Mouse (Mus musculus) heart, adult 2 months (tissue): ENCODE measurements around the gene Ubald2.

Experiments used
- CTCF ChIP-seq: fragments of 200-600 bp; IDR thresholded peaks from 2 replicates; pipeline ENCODE4 v1.8.1; 2022; ENCODE audit warnings: antibody characterized with exemption, mild to moderate bottlenecking, moderate library complexity
- EP300 ChIP-seq: fragments of 200-500 bp; IDR thresholded peaks from 2 replicates; pipeline ENCODE4 v1.6.1; 2011; ENCODE audit warnings: low read depth, low read length, control low read depth; ENCODE audit not compliant: insufficient read depth
- POLR2A ChIP-seq: fragments of 200-500 bp; IDR thresholded peaks from 2 replicates; pipeline ENCODE4 v1.6.1; 2011; ENCODE audit warnings: mild to moderate bottlenecking, low read depth, low read length, control low read depth; ENCODE audit not compliant: insufficient read depth

DNA sequence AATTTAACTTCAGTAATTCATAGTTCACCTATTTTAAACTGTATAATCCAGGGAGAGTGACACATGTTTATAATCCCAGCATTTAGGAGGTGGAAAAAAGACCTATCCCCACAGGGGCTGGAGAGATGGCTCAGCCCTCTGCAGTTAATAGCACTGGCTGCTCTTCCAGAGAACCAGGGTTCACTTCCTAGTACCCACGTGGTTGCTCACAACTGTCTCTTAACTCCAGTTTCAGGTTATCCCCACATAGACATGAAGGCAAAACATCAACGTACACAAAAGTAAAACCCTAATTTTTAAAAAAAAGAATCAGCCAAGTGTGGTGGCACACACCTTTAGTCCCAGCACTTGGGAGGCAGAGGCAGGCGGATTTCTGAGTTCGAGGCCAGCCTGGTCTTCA is 28.3 kb upstream of the Ubald2 start:
- no peak for TF ChIP-seq EP300
- no peak for TF ChIP-seq CTCF
- no peak for TF ChIP-seq POLR2A
